Mouse (Mus musculus) heart, adult 2 months (tissue): ENCODE data around the gene Raet1e. TPM values are rescaled to one million over a fixed set of nuclear protein-coding genes. Genes with fewer than 3 reads are reported as not detected.
"Not testable (repeated sequence)": the region's sequence is repeated elsewhere in the genome, so short reads cannot be mapped to it uniquely, and the experiment has no call there.

Experiments
- DNase-seq, 2 experiments: peaks; one replicate each; pipeline ENCODE4 v3.0.0; 2021
- H3K27ac ChIP-seq: fragments of 200-600 bp; 2 replicates; pipeline ENCODE4 v1.8.1; 2022
- H3K27me3 ChIP-seq: fragments of 200-500 bp; 2 replicates; pipeline ENCODE4 v1.6.1; 2012; ENCODE audit warnings: mild to moderate bottlenecking, low read length, inconsistent platforms, mixed read lengths; ENCODE audit not compliant: control insufficient read depth, insufficient read depth
- H3K36me3 ChIP-seq: fragments of 200-500 bp; 2 replicates; pipeline ENCODE4 v1.6.1; 2012; ENCODE audit warnings: low read length, inconsistent platforms; ENCODE audit not compliant: control insufficient read depth, insufficient read depth
- H3K4me1 ChIP-seq: fragments of 200-500 bp; 2 replicates; pipeline ENCODE4 v1.6.1; 2011; ENCODE audit warnings: low read length; ENCODE audit not compliant: control insufficient read depth, insufficient read depth
- H3K4me3 ChIP-seq: fragments of 200-600 bp; 2 replicates; pipeline ENCODE4 v1.8.1; 2022
- H3K79me2 ChIP-seq: fragments of 200-500 bp; replicated peaks from 2 replicates; pipeline ENCODE4 v1.6.1; 2012; ENCODE audit warnings: mild to moderate bottlenecking, inconsistent platforms, low read length, moderate library complexity, mixed read lengths; ENCODE audit not compliant: control insufficient read depth, insufficient read depth
- H3K9ac ChIP-seq: fragments of 200-500 bp; 2 replicates; pipeline ENCODE4 v1.6.1; 2012; ENCODE audit warnings: low read depth, mild to moderate bottlenecking, control low read depth, inconsistent platforms, low read length, mixed read lengths
- CTCF ChIP-seq: fragments of 200-600 bp; IDR thresholded peaks from 2 replicates; pipeline ENCODE4 v1.8.1; 2022; ENCODE audit warnings: antibody characterized with exemption, mild to moderate bottlenecking, moderate library complexity
- EP300 ChIP-seq: fragments of 200-500 bp; IDR thresholded peaks from 2 replicates; pipeline ENCODE4 v1.6.1; 2011; ENCODE audit warnings: low read depth, low read length, control low read depth; ENCODE audit not compliant: insufficient read depth
- POLR2A ChIP-seq: fragments of 200-500 bp; IDR thresholded peaks from 2 replicates; pipeline ENCODE4 v1.6.1; 2011; ENCODE audit warnings: mild to moderate bottlenecking, low read depth, low read length, control low read depth; ENCODE audit not compliant: insufficient read depth
- WGBS: fragments of 180-500 bp; shearing (Covaris S2); methylation state at CpG from one replicate; pipeline ENCODE4 v1.1.7; 2018; 5-methylcytosine and 5-hydroxymethylcytosine counted together
- intact Hi-C: fragments of 180-260 bp; cut with DNase I; formaldehyde crosslinking; loops from one replicate; pipeline ENCODE4 v1.15.1; 2025
- polyA plus RNA-seq: library from polyadenylated mRNA; depleted of rRNA; stranded (reverse); fragments of >200 nt; gene quantifications from 2 replicates; pipeline ENCODE4 v1.2.3, GENCODE M21; 2012
- total RNA-seq, 2 experiments: library from RNA; stranded (reverse); gene quantifications; 2 replicates each; pipeline ENCODE4 v1.2.3; 2021

Gene Raet1e
- total and polyA plus RNA-seq, 3 experiments = 0.23 TPM; not detected in 2

DNA sequence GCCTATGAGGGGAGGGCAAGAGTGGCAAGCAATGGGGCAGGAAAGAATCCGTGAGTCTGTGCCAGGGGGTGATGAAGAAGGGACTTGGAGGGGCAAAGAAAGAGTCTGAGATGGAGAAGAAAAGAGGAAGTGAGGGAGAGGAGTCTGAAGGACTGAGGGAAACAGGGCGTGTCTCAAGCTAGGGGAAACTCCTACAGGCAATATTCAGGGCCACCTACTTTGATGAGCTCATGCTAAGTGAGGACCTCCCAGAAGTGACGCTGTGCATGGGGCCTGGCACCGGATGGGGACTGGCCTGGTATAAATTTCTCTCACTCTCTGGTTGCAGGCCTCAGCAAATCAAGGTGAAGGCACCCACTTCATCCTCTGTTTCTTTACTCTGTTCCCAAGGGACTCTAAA lies 148.1 kb downstream of the Raet1e start:
- H3K27me3 ChIP-seq = no peaks in the 10 kb centered on the region
- intact Hi-C loops = no loop called here
- TF ChIP-seq EP300 (no peak), CTCF (no peak), POLR2A (no peak)
- WGBS = 38% methylated on average over 4 of the region's 4 CpGs
- no peaks in the 10 kb centered on the region for H3K36me3 ChIP-seq
- H3K4me1 ChIP-seq = no peaks in the 10 kb centered on the region
- no peak overlapping the region for H3K9ac ChIP-seq
- peak in 1 of 2 experiments; percentile 21 for DNase-seq
- H3K4me3 ChIP-seq = no peak overlapping the region
- H3K79me2 ChIP-seq = no peaks in the 10 kb centered on the region
- H3K27ac ChIP-seq = no peak overlapping the region

- Histone ChIP-seq H3K9ac (no peak overlapping the region), H3K4me3 (no peak overlapping the region), H3K27ac (no peak overlapping the region), H3K36me3 (no peaks in the 10 kb centered on the region), H3K4me1 (no peaks in the 10 kb centered on the region), H3K27me3 (no peaks in the 10 kb centered on the region), H3K79me2 (no peaks in the 10 kb centered on the region)
- DNase-seq = no peak
- intact Hi-C loops = no loop called here
- TF ChIP-seq EP300 (no peak), POLR2A (no peak), CTCF (no peak)
- 68% methylated on average over 1 of the region's 1 CpGs for WGBS
Observed at GRCm38 (mm10) chr10:22308221-22308620, 149.9 kb downstream of the Raet1e start.

- TF ChIP-seq POLR2A = no peak
- TF ChIP-seq EP300 = no peak
- no peak for TF ChIP-seq CTCF
- H3K79me2 ChIP-seq = no peaks in the 10 kb centered on the region
- H3K27ac ChIP-seq = no peak overlapping the region
- no peak for DNase-seq
- no peaks in the 10 kb centered on the region for H3K36me3 ChIP-seq
- H3K27me3 ChIP-seq = no peaks in the 10 kb centered on the region
- no peak overlapping the region for H3K4me3 ChIP-seq
- no peaks in the 10 kb centered on the region for H3K4me1 ChIP-seq
- no peak overlapping the region for H3K9ac ChIP-seq
- WGBS = 81% methylated on average over 2 of the region's 2 CpGs
- intact Hi-C loops = no loop called here
Observed at GRCm38 (mm10) chr10:22322858-22323257, 164.5 kb downstream of the Raet1e start.

DNA sequence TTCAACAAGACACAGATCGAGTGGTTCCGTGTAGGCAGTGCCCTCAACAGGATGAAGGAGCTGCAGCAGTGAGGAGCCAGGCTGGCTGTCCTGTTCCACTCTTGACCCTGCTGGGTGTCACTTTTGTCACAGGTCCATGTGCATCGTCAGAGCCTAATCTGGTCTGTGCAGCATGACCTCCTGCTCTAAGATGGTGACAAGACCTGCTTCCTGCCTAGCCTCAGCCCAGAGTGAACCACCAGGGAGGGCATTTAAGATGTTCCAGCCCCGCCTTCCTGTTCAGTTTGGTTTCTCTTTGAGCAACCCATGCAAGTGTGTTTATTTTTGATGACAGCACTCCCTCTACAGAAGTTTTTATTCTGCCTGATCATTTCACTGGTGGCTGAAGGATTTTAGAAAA lies 187.4 kb downstream of the Raet1e start:
- intact Hi-C loops, H3K79me2 ChIP-seq: not testable (repeated sequence)
- 47% methylated on average over 4 of the region's 4 CpGs for WGBS

DNA sequence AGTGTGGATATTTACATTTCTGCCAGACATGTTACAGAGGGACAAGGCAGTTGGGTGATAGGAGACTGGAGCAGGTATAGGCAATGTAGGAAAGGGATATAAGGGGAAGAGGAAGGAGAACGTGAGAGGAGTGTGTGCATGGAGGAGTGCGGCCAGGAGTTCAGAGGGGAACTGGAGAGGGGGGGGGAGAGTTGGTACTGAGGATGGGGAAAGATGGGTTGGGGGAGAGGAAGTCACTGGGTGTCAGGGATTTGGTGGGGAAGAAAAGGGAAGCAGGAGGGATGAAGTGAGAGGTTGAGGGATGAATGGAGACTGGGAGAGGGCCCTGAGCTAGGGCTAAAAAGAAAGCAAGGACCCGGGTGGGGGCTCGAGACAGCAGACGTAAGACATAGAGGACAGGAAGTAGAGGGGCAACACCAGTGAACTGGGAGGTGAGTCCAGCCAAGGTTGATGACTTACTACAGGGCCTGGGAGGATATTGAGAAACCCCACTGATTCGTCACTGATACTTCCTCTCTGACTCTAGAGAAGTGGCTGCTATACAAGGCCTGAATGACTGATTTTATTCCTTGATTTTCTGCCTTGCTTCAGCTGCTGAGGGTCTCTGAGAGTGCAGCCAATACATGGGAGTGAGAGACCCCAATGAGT lies 195.3 kb downstream of the Raet1e start:
- H3K36me3 ChIP-seq, H3K27ac ChIP-seq, H3K4me1 ChIP-seq, H3K4me3 ChIP-seq, H3K79me2 ChIP-seq, H3K9ac ChIP-seq, DNase-seq, intact Hi-C loops, H3K27me3 ChIP-seq: not testable (repeated sequence)
- WGBS = 55% methylated on average over 6 of the region's 6 CpGs

More for the DNA sequence above, 187.4 kb downstream of the Raet1e start:
- H3K27ac ChIP-seq, H3K4me3 ChIP-seq, H3K36me3 ChIP-seq, DNase-seq, H3K27me3 ChIP-seq, H3K4me1 ChIP-seq, H3K9ac ChIP-seq: not testable (repeated sequence)

DNA sequence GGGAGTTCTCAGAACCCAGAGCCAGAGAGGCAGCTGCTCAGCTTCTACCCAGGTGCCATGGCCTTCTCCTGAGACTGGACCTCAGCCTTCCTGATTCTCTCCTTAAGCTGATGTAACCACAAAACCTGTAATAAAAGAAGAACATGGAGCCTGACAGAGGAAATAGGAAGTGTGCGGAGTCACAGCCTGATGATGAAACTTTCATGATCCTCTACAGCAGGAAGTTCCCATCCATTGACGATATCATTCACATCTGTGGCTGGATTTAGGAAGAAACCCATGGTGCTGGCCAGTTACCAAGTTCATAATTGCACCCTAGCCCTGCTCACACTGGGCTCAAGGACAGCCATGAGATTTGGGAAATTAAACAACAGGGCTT lies 195.8 kb downstream of the Raet1e start:
- H3K4me3 ChIP-seq, intact Hi-C loops, DNase-seq, H3K27ac ChIP-seq, H3K79me2 ChIP-seq, H3K9ac ChIP-seq, H3K4me1 ChIP-seq, H3K36me3 ChIP-seq, H3K27me3 ChIP-seq: not testable (repeated sequence)
- 47% methylated on average over 2 of the region's 2 CpGs for WGBS

DNA sequence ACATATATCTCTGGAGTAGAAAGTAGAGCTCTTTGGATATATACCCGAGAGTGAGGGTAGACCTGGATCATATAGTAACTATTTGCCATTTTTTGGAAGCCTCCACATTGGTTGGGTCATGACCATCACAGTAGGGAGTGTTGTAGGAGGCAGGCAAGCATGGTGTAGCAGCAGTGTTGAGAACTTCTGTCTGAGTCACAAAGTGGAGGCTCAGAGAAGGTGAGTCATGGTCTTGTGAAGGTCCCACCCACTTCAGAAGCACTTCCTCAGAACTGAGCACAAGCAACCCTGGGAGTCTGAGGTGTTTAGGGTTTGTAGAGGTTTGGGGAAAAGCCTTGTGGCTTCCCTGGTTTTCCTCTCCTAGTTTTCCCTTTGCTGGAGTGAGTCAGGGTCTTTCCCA lies 199.0 kb downstream of the Raet1e start:
- H3K4me1 ChIP-seq, H3K4me3 ChIP-seq, intact Hi-C loops, H3K27ac ChIP-seq, H3K36me3 ChIP-seq, DNase-seq, H3K79me2 ChIP-seq, H3K9ac ChIP-seq, H3K27me3 ChIP-seq: not testable (repeated sequence)
- 68% methylated on average over 1 of the region's 1 CpGs for WGBS

DNA sequence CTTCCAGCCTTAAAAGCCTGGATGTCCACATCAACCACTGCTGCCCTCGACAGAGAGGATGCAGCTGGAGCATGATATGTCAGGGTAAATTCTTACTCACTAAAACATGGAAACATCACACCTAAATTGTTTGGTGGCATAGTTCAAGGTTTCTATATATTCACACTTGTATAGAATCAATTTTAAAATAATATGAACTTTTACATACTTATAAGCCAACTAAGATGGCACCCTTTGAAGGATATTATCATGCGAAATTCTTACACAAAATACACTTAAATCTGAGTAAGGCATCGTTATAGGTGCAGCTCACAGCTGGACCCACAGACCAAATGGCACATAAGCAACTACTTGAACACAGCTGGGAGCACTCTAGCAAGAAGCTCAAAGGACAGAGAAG lies 201.9 kb downstream of the Raet1e start, which contains the start of gene Raet1d:
Gene Raet1d (plus strand): TSS at position 301 of the 400 bp plus-strand sequence.
- H3K9ac ChIP-seq, H3K27me3 ChIP-seq, DNase-seq, H3K4me1 ChIP-seq, H3K4me3 ChIP-seq, H3K36me3 ChIP-seq, intact Hi-C loops, H3K79me2 ChIP-seq, H3K27ac ChIP-seq: not testable (repeated sequence)
- WGBS = 70% methylated on average over 3 of the region's 3 CpGs

DNA sequence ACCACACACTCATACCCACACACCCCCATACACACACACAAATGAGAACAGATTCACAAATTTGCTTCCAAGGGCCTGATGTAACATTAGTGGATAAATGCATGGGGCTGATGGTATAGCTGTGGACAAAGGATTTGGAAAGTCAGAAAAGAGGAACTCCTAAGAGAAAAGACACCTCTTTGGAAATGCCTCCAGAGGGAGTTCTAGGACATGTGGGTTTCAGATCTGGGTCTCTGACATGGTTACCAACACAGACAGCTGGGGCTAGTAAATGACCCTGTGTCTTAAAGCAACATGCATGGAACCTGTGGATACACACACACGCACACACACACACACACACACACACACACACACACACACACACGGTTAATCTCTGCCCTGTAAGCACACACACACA lies 202.6 kb downstream of the Raet1e start:
- 48% methylated on average over 2 of the region's 2 CpGs for WGBS

More for the DNA sequence above, 202.6 kb downstream of the Raet1e start:
- H3K4me1 ChIP-seq, H3K9ac ChIP-seq, H3K36me3 ChIP-seq, H3K79me2 ChIP-seq, intact Hi-C loops, H3K27ac ChIP-seq, H3K4me3 ChIP-seq, H3K27me3 ChIP-seq, DNase-seq: not testable (repeated sequence)
